Mouse (Mus musculus): ENCODE results near the gene Map2k7. TPM values are rescaled to one million over a fixed set of nuclear protein-coding genes. Genes with fewer than 3 reads are reported as not detected.

Gene Map2k7
- total and polyA plus RNA-seq, 3 experiments = 27.8 to 65.9 (median 63.8) TPM

DNA sequence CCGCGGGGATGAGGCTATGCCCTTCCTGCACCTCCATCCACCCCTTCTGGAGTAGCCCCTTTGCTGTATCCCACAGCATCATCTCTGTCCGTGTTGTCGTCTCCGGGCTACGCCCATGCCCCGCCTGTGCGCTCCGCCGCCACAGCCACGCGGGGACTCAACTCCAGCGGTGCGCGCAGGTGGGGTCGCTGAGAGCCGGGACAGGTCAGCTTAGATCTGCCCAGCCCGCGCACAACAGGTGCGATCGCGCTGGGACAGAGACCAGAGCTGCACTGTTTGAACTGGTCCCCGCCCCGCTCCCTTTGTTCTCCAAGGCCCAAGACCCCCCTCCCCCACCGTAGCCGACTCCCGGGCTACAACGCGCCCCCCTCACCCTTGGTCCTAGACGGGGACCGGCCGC lies 20.1 kb downstream of the Map2k7 start:
- Histone ChIP-seq H3K4me1 (ENCODE audit: control insufficient read depth, insufficient read depth, low read length) (peaks cover 3% of the 10 kb centered on the region), H3K27ac (no peak overlapping the region; the same call in 1 of the 2 replicates), H3K79me2 (replicated peaks; ENCODE audit: control insufficient read depth, insufficient read depth, low read length) (no peaks in the 10 kb centered on the region), H3K4me3 (peak overlapping the region; percentile 56), H3K9ac (ENCODE audit: low read depth, low read length) (peak overlapping the region; percentile 40), H3K36me3 (ENCODE audit: control insufficient read depth, insufficient read depth, low read length) (no peaks in the 10 kb centered on the region), H3K27me3 (ENCODE audit: control insufficient read depth, insufficient read depth, low read length) (no peaks in the 10 kb centered on the region)
- intact Hi-C loops (cut with DNase I) = loop anchor here (1.0 kb wide), 1 partner anchor 17 kb away; the partner anchor contains the start of gene Timm44
- DNase-seq = peak in 1 of 2 experiments; percentile 22
- TF ChIP-seq POLR2A (IDR thresholded peaks at IDR 0.05; ENCODE audit: insufficient read depth, low read depth, low read length) (no peak), CTCF (IDR thresholded peaks at IDR 0.05) (no peak), EP300 (IDR thresholded peaks at IDR 0.05; ENCODE audit: insufficient read depth, low read depth, low read length) (no peak)
- WGBS = under 1% methylated on average over 32 of the region's 32 CpGs

DNA sequence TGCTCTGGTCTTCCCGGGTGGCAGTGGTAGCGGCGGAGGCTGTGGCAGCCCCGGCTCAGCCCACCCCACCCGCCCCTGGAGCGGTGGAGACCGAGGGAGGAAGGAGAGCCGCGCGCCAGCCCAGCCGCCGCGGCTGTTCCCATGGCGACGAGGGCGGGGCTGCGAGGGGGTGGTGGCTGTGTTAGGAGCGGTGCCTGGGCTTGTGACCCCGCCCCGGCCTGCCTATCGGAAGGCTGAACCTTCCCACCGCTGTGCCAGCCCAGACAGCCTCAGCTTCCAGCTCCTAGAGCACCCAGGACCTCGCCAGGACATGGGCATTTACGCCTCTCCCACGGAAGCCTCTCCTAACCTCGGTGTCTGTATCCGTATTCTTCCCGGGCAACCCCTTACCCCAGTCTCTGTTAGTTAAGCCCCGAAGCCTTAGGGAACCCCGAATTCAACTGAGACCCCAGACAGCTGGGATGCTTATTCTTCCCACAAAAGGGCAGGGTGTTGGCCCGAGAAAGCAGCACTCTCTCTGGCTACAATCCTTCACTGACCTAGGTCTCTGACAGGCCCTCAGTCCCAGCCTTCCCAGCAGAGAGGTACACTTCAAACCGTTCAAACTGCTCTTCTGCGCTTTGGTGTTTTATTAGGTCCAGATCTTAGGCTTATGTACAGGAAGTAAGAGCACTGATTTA lies 20.7 kb downstream of the Map2k7 start, which contains the start of gene Ctxn1:
Gene Ctxn1, minus strand, starts transcription at position 150 of the 680 bp plus-strand sequence.
- DNase-seq = peak; percentile 95 to 98
- WGBS = 6% methylated on average over 33 of the region's 33 CpGs
- H3K79me2 ChIP-seq (replicated peaks; ENCODE audit: control insufficient read depth, insufficient read depth, low read length) = no peaks in the 10 kb centered on the region
- intact Hi-C loops (cut with DNase I) = loop anchor here (1.0 kb wide), 1 partner anchor 16 kb away; the partner anchor contains the start of gene Timm44
- no peaks in the 10 kb centered on the region for H3K27me3 ChIP-seq (ENCODE audit: control insufficient read depth, insufficient read depth, low read length)
- peak within 1 kb of the TSS; percentile 40 for H3K9ac ChIP-seq (ENCODE audit: low read depth, low read length)
- peaks cover 3% of the 10 kb centered on the region for H3K4me1 ChIP-seq (ENCODE audit: control insufficient read depth, insufficient read depth, low read length)
- H3K36me3 ChIP-seq (ENCODE audit: control insufficient read depth, insufficient read depth, low read length) = no peaks in the 10 kb centered on the region
- peak within 1 kb of the TSS; percentile 56 for H3K4me3 ChIP-seq
- H3K27ac ChIP-seq = no peak within 1 kb of the TSS; the same call in 1 of the 2 replicates
- TF ChIP-seq POLR2A (IDR thresholded peaks at IDR 0.05; ENCODE audit: insufficient read depth, low read depth, low read length) (0 out of 2 replicates have a peak, but pooled peaks have one; percentile 36), CTCF (IDR thresholded peaks at IDR 0.05) (no peak)

DNA sequence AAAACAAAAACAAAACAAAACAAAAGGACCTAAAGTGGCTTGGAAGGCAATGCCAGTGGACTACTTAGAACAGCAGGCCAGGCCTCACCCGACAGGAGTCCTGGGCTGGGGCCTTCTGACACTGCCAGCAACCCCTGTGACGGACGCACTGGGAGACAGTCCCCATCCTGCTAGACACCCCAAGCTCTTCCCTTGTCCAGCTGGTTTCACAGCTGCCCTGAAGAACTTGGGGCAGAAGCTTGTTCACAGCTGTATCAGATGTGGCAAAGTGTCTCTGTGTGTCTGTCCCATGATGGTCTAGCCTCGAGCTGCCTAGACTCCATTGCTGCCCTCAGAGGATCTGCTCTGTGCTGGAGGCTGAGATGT lies 21.2 kb downstream of the Map2k7 start:
- no peak overlapping the region for H3K4me3 ChIP-seq
- H3K27ac ChIP-seq = no peak overlapping the region
- H3K36me3 ChIP-seq (ENCODE audit: control insufficient read depth, insufficient read depth, low read length) = no peaks in the 10 kb centered on the region
- no peaks in the 10 kb centered on the region for H3K79me2 ChIP-seq (replicated peaks; ENCODE audit: control insufficient read depth, insufficient read depth, low read length)
- WGBS = 82% methylated on average over 4 of the region's 4 CpGs
- DNase-seq = no peak
- H3K27me3 ChIP-seq (ENCODE audit: control insufficient read depth, insufficient read depth, low read length) = no peaks in the 10 kb centered on the region
- peaks cover 3% of the 10 kb centered on the region for H3K4me1 ChIP-seq (ENCODE audit: control insufficient read depth, insufficient read depth, low read length)
- TF ChIP-seq POLR2A (IDR thresholded peaks at IDR 0.05; ENCODE audit: insufficient read depth, low read depth, low read length) (no peak), EP300 (IDR thresholded peaks at IDR 0.05; ENCODE audit: insufficient read depth, low read depth, low read length) (no peak), CTCF (IDR thresholded peaks at IDR 0.05) (no peak)
- no peak overlapping the region for H3K9ac ChIP-seq (ENCODE audit: low read depth, low read length)
- intact Hi-C loops (cut with DNase I) = loop anchor here (1.0 kb wide), 1 partner anchor 16 kb away; the partner anchor contains the start of gene Timm44

DNA sequence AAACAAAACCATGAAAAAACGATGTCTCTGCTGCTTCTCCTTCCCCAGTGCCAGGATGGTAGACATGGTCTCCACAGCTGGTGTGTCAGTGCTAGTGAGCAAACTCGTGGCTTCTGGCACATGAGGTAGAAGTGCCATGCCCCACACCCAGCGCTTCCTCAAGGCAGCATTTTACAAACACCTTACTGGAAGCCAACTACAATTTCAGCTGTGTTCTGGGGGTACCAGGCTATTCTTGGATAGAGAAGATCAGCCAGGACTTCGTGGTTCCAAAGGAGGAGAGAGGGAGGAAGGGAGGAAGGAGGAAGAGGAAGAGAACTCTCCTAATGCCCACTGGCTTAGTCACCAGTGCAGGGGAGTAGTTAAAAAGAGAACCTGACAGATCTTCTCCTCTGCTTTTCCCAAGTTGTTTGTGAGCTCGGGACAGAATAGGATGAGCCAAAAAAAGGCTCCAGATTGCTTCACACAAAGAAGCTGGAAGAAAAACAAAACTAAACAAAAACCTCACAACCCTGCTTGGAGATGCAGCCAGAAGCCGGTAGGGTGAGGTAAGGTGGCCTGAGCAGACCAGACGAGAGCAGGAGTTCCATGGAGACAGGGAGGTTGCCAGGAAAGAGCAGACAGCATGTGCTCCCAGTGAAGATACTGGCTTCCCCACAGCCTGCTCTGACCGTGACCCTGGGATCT lies 24.7 kb downstream of the Map2k7 start:
- Histone ChIP-seq H3K4me1 (ENCODE audit: control insufficient read depth, insufficient read depth, low read length) (peaks cover 3% of the 10 kb centered on the region), H3K27ac (no peak overlapping the region), H3K79me2 (replicated peaks; ENCODE audit: control insufficient read depth, insufficient read depth, low read length) (no peaks in the 10 kb centered on the region), H3K27me3 (ENCODE audit: control insufficient read depth, insufficient read depth, low read length) (no peaks in the 10 kb centered on the region), H3K4me3 (no peak overlapping the region), H3K36me3 (ENCODE audit: control insufficient read depth, insufficient read depth, low read length) (no peaks in the 10 kb centered on the region), H3K9ac (ENCODE audit: low read depth, low read length) (no peak overlapping the region)
- TF ChIP-seq EP300 (IDR thresholded peaks at IDR 0.05; ENCODE audit: insufficient read depth, low read depth, low read length) (no peak), POLR2A (IDR thresholded peaks at IDR 0.05; ENCODE audit: insufficient read depth, low read depth, low read length) (no peak), CTCF (IDR thresholded peaks at IDR 0.05) (no peak)
- intact Hi-C loops (cut with DNase I) = no loop called here
- 72% methylated on average over 8 of the region's 8 CpGs for WGBS
- no peak for DNase-seq

DNA sequence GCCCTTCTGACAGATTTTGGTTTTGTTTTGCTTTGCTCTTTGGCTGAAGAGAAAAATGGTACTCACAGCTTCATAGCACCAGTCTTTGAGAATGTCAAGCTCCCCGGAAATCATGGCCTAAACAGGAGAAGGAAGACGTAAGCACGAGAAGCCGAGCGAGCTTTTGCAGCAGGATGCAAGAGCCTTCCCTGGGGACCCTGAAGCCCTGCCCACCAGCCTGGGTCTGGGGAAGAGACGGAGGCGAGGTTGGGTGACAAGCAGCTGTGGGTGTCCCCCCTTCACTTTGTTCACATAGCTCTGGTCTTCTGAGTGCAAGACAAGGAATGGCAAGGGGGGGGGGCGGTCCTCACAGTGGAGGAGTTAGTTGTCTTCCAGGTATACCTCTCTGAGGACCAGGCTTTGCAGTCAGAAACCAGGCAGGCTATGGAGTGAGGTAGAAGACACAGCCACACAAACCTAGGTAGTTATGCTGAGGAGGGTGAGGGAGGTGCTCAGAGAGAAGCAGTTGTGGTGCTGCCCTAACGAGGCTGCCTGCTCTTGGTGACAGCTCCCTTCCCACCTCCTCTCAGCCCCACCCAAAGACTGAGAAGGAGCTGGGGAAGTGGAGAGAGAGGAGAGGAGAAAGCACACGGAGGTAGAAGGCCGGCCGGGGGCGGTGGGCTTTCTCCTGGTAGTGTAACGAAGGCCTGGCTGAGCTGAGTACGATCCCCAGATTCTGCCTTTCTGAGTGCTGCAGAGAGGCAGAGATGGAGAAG lies 26.8 kb downstream of the Map2k7 start:
- no peaks in the 10 kb centered on the region for H3K79me2 ChIP-seq (replicated peaks; ENCODE audit: control insufficient read depth, insufficient read depth, low read length)

More for the DNA sequence above, 26.8 kb downstream of the Map2k7 start:
- Histone ChIP-seq H3K9ac (ENCODE audit: low read depth, low read length) (no peak overlapping the region), H3K27me3 (ENCODE audit: control insufficient read depth, insufficient read depth, low read length) (no peaks in the 10 kb centered on the region), H3K4me1 (ENCODE audit: control insufficient read depth, insufficient read depth, low read length) (no peaks in the 10 kb centered on the region), H3K4me3 (no peak overlapping the region), H3K27ac (no peak overlapping the region), H3K36me3 (ENCODE audit: control insufficient read depth, insufficient read depth, low read length) (no peaks in the 10 kb centered on the region)
- 87% methylated on average over 15 of the region's 15 CpGs for WGBS
- no peak for DNase-seq
- no peak for TF ChIP-seq CTCF (IDR thresholded peaks at IDR 0.05)
- TF ChIP-seq POLR2A (IDR thresholded peaks at IDR 0.05; ENCODE audit: insufficient read depth, low read depth, low read length) = no peak
- no peak for TF ChIP-seq EP300 (IDR thresholded peaks at IDR 0.05; ENCODE audit: insufficient read depth, low read depth, low read length)
- intact Hi-C loops (cut with DNase I) = no loop called here
